Mouse (Mus musculus) E14TG2a.4 (cell line): ENCODE measurements around the gene Unc5c.

Experiments
- CTCF ChIP-seq: conservative IDR thresholded peaks from 2 replicates; pipeline ENCODE4 v1.5.1; 2014; ENCODE audit warnings: low read length
- NANOG ChIP-seq: IDR thresholded peaks from 2 replicates; pipeline ENCODE4 v1.6.1; 2014; ENCODE audit warnings: borderline replicate concordance, low read length, mixed read lengths
- POU5F1 ChIP-seq: IDR thresholded peaks from 2 replicates; pipeline ENCODE4 v1.6.1; 2014; ENCODE audit warnings: low read length, borderline replicate concordance

DNA sequence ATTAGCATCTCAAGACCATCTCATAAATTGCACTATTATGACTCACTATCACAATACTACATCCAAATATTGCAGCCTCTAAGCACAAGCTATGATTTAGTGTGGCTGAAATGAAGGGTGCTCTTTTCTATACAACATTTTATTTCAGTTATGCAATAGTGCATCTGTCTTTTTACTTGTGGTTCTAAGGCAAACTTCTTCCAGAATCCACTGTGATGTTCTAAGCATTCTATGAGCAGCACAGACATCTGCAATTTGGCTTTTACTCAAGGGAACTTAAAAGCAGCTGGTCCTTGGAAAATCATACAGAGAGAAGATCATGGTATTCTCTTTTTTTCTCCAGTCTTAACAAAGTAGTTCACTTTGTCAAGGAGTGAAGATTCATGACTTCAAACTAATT lies 270.3 kb downstream of the Unc5c start:
- TF ChIP-seq CTCF (no peak), POU5F1 (no peak), NANOG (no peak)
